Mouse (Mus musculus) lung, adult 2 months (tissue): Measurements from ENCODE around the gene Gstm4.

Experiments
- CTCF ChIP-seq: fragments of 200-500 bp; IDR thresholded peaks from 2 replicates; pipeline ENCODE4 v1.5.1; 2011; ENCODE audit warnings: mild to moderate bottlenecking, low read length, control low read depth; ENCODE audit not compliant: insufficient read depth
- POLR2A ChIP-seq: fragments of 200-500 bp; IDR thresholded peaks from 2 replicates; pipeline ENCODE4 v1.6.1; 2011; ENCODE audit warnings: low read depth, mild to moderate bottlenecking, control low read depth, low read length, borderline replicate concordance; ENCODE audit errors: extremely low read depth

- TF ChIP-seq CTCF (no peak), POLR2A (no peak)
Measured at GRCm38 (mm10) chr3:107998591-107998990, 46.1 kb downstream of the Gstm4 start.
